Mouse (Mus musculus) thymus, adult 2 months (tissue): ENCODE measurements around the gene Intu.

Experiments used
- CTCF ChIP-seq: fragments of 200-500 bp; IDR thresholded peaks from 2 replicates; pipeline ENCODE4 v1.5.1; 2012; ENCODE audit warnings: mild to moderate bottlenecking, control low read depth, low read length, moderate library complexity, borderline replicate concordance; ENCODE audit not compliant: control insufficient read depth, poor library complexity, insufficient read depth; ENCODE audit errors: extremely low read depth
- POLR2A ChIP-seq: fragments of 200-500 bp; IDR thresholded peaks from 2 replicates; pipeline ENCODE4 v1.6.1; 2012; ENCODE audit warnings: mild to moderate bottlenecking, low read length, control low read depth, moderate library complexity; ENCODE audit not compliant: control insufficient read depth, poor library complexity, insufficient read depth; ENCODE audit errors: extremely low read depth

DNA sequence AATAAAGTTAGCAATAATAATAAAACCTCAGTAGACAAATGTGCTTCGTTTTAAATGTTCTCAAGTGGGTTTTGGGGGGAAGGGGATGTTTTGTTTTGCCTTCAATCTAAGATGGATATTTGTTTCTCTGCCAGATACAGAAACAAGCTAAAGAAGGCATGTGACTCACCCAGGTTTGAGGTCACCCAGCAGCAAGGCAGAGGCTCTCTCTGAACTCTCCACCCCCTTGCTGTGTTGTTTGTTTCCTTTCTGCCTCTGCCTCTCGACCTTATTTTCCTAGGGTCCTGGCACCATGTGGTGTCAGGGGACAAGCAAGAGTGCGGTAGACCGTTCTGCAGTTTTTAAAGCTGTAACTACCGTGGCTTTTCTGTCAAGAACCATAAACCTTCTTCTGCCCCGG lies 8.6 kb upstream of the Intu start:
- TF ChIP-seq POLR2A (no peak), CTCF (no peak)
